Mouse (Mus musculus) adipocyte (in vitro differentiated cells): ENCODE data around the gene Zkscan17.
"Not testable (repeated sequence)": the region's sequence is repeated elsewhere in the genome, so short reads cannot be mapped to it uniquely, and the experiment has no call there.

ENCODE experiments used
- DNase-seq: peaks from one replicate; pipeline ENCODE4 v3.0.0-alpha.2; 2016; ENCODE audit warnings: low spot score

The Zkscan17 gene

GRCm38 (mm10) chr11:59526472-59527080, at the start of gene Zkscan17:
Gene Zkscan17, minus strand, starts transcription at chr11:59526751.
- DNase-seq, result peak; percentile 28

- not testable (repeated sequence) for DNase-seq
Observed at GRCm38 (mm10) chr11:59576135-59576534, 49.6 kb upstream of the Zkscan17 start, which contains the start of gene Olfr222. Gene Olfr222, minus strand, starts transcription at chr11:59576235.

GRCm38 (mm10) chr11:59575726-59576125, 49.2 kb upstream of the Zkscan17 start:
- no peak for DNase-seq

- peak; percentile 50 for DNase-seq
Observed at GRCm38 (mm10) chr11:59569306-59569705, 42.8 kb upstream of the Zkscan17 start.

- no peak for DNase-seq
Observed at GRCm38 (mm10) chr11:59562837-59563236, 36.3 kb upstream of the Zkscan17 start.

- no peak for DNase-seq
Observed at GRCm38 (mm10) chr11:59562336-59562735, 35.8 kb upstream of the Zkscan17 start.

GRCm38 (mm10) chr11:59560906-59561305, 34.4 kb upstream of the Zkscan17 start:
- no peak for DNase-seq

- DNase-seq, result no peak
Observed at GRCm38 (mm10) chr11:59554535-59554934, 28.0 kb upstream of the Zkscan17 start.

- no peak for DNase-seq
Observed at GRCm38 (mm10) chr11:59554127-59554526, 27.6 kb upstream of the Zkscan17 start.

GRCm38 (mm10) chr11:59544005-59544404, 17.5 kb upstream of the Zkscan17 start:
- no peak for DNase-seq

GRCm38 (mm10) chr11:59543376-59543775, 16.8 kb upstream of the Zkscan17 start:
- no peak for DNase-seq

- DNase-seq, result no peak
Observed at GRCm38 (mm10) chr11:59542442-59542841, 15.9 kb upstream of the Zkscan17 start.

GRCm38 (mm10) chr11:59541324-59541723, 14.8 kb upstream of the Zkscan17 start, which contains the start of gene Nlrp3:
Gene Nlrp3, plus strand, starts transcription at chr11:59541568.
- DNase-seq, result no peak

GRCm38 (mm10) chr11:59540123-59540522, 13.6 kb upstream of the Zkscan17 start:
- no peak for DNase-seq

- DNase-seq, result peak; percentile 81
Observed at GRCm38 (mm10) chr11:59538387-59538786, 11.8 kb upstream of the Zkscan17 start.

- DNase-seq, result no peak
Observed at GRCm38 (mm10) chr11:59537218-59538130, 10.9 kb upstream of the Zkscan17 start.

- no peak for DNase-seq
Observed at GRCm38 (mm10) chr11:59531562-59531961, 5.0 kb upstream of the Zkscan17 start.

- no peak for DNase-seq
Observed at GRCm38 (mm10) chr11:59530870-59531535, 4.5 kb upstream of the Zkscan17 start.

- no peak for DNase-seq
Observed at GRCm38 (mm10) chr11:59530221-59530620, 3.7 kb upstream of the Zkscan17 start.

GRCm38 (mm10) chr11:59525237-59525636, 1.3 kb downstream of the Zkscan17 start:
- peak; percentile 86 for DNase-seq

GRCm38 (mm10) chr11:59524150-59524549, 2.4 kb downstream of the Zkscan17 start:
- DNase-seq, result no peak

GRCm38 (mm10) chr11:59519741-59520495, 6.6 kb downstream of the Zkscan17 start:
- DNase-seq, result peak; percentile 47
